Mouse (Mus musculus) lung, postnatal 0 days (tissue): ENCODE results near the gene Amer2.

Experiments used
- CTCF ChIP-seq: IDR thresholded peaks from 2 replicates; pipeline ENCODE4 v1.5.1; 2016; ENCODE audit warnings: antibody characterized with exemption, mild to moderate bottlenecking
- EP300 ChIP-seq: IDR thresholded peaks from 2 replicates; pipeline ENCODE4 v1.6.1; 2016; ENCODE audit warnings: antibody characterized with exemption, mild to moderate bottlenecking, control low read depth

DNA sequence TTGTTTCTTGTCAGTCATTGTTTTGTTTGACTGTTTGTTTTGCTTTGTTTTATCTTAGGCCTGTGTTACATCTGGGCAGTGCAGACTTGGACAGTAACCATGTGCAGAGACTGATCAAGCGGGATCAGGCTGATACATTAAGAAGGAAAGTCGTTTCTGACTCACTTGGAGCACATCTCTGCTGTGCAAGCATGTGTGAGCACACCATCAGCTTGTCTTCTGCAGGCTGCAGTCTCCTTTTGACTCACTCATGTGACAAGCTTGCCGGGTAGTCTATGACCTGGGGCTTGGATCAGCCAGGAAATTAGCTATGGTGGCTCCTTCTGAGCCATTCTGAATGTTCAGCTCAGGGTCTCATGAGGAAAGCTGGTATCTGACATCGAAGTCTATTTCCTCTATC lies 32.5 kb upstream of the Amer2 start:
- no peak for TF ChIP-seq EP300
- no peak for TF ChIP-seq CTCF
